Mouse (Mus musculus) megakaryocyte, embryonic 14.5 days (primary cell): ENCODE data around the gene Enpp3. TPM values are rescaled to one million over a fixed set of nuclear protein-coding genes. Genes with fewer than 3 reads are reported as not detected.
"Not testable (repeated sequence)": the region's sequence is repeated elsewhere in the genome, so short reads cannot be mapped to it uniquely, and the experiment has no call there.

Experiments used
- H3K27me3 ChIP-seq: replicated peaks from 2 replicates; pipeline ENCODE3; 2012; ENCODE audit warnings: inconsistent platforms
- H3K36me3 ChIP-seq: replicated peaks from 2 replicates; pipeline ENCODE3; 2012; ENCODE audit warnings: low read length, inconsistent platforms, mixed read lengths
- H3K4me1 ChIP-seq: 2 replicates; pipeline ENCODE4 v1.6.1; 2012; ENCODE audit warnings: inconsistent platforms
- H3K4me3 ChIP-seq: replicated peaks from 2 replicates; pipeline ENCODE3; 2012; ENCODE audit warnings: moderate library complexity, mild to moderate bottlenecking, inconsistent platforms
- H3K9me3 ChIP-seq: 2 replicates; pipeline ENCODE4 v1.6.1; 2012; ENCODE audit warnings: inconsistent platforms
- FLI1 ChIP-seq: IDR thresholded peaks from 2 replicates; pipeline ENCODE4 v1.6.1; 2012; ENCODE audit warnings: low read length, inconsistent platforms, mixed read lengths
- GATA1 ChIP-seq: IDR thresholded peaks from 3 replicates; pipeline ENCODE4 v1.6.1; 2012; ENCODE audit warnings: mixed read lengths, low read length, inconsistent platforms, borderline replicate concordance
- polyA plus RNA-seq: library from polyadenylated mRNA; stranded (reverse); fragments of >175 nt; gene quantifications from 2 replicates; pipeline ENCODE4 v1.2.3, GENCODE M21; 2012; ENCODE audit warnings: low replicate concordance; ENCODE audit not compliant: insufficient read depth

Gene Enpp3
- polyA plus RNA-seq, 1 experiment = not detected

DNA sequence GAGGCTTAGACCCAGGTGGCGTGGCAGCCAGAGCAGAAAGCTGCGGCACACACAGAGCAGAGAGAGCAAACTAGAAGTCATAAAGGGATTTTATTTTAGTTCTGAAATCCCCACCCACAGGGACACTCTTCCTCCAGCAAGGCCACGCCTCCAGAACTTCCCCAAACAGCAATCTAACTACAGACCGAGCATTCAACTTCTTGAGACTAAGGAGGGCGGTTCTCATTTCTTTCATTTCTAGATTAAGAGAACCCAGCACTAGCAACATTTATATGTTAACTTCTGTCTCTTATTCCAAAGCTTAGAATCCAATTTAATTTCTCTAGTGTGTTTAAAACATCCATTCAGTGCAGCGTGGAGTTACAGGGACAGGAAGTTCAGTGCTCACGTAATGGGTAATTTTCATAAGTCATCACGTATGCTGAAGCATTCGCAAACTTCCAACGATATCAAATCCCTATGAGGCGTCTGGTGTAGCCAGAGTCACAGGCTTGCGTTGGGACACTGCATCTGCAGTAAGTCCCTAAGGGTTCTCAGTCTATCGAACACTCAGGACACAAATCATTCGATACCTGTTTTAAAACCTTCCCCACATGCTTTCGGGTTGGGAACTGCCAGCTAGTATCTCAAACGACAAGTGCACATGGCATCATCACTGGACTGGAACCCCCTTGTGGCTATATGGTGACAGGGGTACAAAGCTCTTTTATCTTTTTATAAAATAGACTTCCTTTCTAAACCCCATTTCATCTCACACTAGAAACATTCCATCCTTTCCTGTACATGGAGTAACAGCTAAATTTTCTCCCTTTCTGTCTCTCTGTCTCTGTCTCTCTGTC, 18.7 kb downstream of the Enpp3 start:
- no peaks in the 10 kb centered on the region for H3K27me3 ChIP-seq
- peaks cover 8% of the 10 kb centered on the region for H3K4me1 ChIP-seq
- no peaks in the 10 kb centered on the region for H3K9me3 ChIP-seq
- TF ChIP-seq FLI1 (no peak), GATA1 (no peak)
- H3K36me3 ChIP-seq = no peaks in the 10 kb centered on the region
- peak overlapping the region; percentile 38 for H3K4me3 ChIP-seq

DNA sequence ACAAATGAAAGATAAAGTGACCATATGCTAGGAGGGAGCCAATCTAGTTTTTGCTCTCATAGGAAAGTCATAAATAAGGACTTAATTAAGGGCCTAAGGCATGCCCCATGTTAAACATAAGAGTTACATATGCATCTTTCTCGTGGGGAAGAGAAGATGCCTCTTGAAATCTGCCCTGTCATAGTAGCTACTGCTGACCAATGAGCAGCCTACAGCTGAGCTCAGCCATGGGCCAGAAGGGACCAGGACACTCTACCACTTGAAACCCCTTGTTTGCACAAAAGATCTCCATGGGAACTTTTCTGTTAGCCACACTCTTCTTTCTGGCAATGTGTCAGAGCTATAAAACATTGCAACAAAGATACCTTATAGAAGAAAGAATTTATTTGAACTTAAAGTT, 19.4 kb downstream of the Enpp3 start:
- peaks cover 8% of the 10 kb centered on the region for H3K4me1 ChIP-seq
- TF ChIP-seq FLI1 (no peak), GATA1 (no peak)
- H3K9me3 ChIP-seq = no peaks in the 10 kb centered on the region
- no peak overlapping the region for H3K4me3 ChIP-seq
- no peaks in the 10 kb centered on the region for H3K36me3 ChIP-seq
- no peaks in the 10 kb centered on the region for H3K27me3 ChIP-seq

DNA sequence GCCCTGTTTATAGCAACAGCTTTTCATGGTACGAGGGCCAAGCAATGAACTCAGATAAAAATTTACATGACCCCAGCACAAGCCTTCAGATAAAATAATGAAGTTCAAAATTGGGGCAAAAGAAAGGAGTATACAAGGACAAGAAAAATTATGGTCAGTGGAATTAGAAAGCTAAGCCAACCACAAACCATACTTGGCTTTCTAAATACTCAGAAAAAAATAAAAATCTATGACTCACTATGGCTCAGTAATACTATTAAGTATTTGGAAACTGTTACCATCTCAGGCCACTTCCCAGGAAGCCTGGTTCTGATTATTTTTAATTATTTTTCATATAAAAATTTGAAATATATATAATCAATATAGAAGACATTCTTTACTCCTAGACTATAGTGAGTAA, 19.8 kb downstream of the Enpp3 start:
- Histone ChIP-seq H3K27me3 (no peaks in the 10 kb centered on the region), H3K36me3 (no peaks in the 10 kb centered on the region), H3K4me1 (peaks cover 8% of the 10 kb centered on the region), H3K9me3 (no peaks in the 10 kb centered on the region), H3K4me3 (no peak overlapping the region)
- no peak for TF ChIP-seq FLI1
- TF ChIP-seq GATA1 = no peak

DNA sequence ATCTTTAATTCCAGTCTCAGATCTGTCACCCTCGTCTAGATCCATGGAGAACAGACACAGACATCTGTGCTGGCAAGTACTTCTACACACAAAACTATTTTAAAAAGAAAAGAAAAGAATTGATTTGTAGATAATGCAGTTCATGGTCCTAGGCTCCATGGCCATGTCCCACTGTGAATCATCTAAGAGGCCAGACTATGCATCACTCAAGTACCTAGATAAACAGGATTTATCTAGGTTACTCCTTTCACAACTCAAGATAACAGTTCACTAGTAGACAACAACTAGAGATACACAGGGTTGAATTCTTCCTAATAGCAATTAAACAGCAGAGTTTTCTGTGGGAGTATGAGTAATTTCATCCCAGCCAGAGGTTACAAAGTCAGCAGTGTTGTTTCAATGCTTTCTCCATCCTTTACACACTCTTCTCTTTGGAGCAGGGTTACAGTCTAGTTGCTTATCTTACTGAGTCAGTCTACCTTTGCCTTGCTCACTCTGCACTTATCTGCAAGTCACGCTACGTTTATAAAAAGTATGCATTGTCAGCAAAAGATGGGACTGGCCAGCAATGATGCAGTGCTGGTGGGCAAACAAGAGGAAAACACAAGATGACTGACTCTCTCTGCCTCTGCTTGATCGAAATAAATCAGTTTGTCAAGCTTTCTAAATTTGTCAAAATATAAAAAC, 20.5 kb downstream of the Enpp3 start:
- Histone ChIP-seq H3K4me1 (peaks cover 8% of the 10 kb centered on the region), H3K4me3 (no peak overlapping the region), H3K27me3 (no peaks in the 10 kb centered on the region), H3K36me3 (no peaks in the 10 kb centered on the region), H3K9me3 (no peaks in the 10 kb centered on the region)
- TF ChIP-seq FLI1 (no peak), GATA1 (no peak)

DNA sequence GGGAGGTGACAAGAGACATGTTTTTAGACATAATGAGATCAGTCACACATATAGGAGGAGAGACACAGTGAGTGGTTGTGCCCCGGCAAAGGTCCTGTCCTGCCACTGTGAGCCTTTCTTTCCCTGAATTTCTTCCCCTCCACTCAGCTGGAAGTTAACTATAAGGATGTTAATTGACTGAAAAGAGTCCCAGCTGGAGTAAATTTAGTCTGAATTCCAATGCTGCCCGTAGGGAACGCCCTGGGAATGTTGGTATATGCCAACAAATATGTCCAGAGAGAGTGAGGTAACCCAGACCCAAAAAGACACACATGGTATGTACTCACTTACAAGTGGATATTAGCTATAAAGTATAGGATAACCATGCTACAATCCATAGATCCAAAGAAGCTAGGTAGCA, 23.1 kb downstream of the Enpp3 start:
- H3K27me3 ChIP-seq = no peaks in the 10 kb centered on the region
- H3K4me1 ChIP-seq = peaks cover 8% of the 10 kb centered on the region
- H3K36me3 ChIP-seq = no peaks in the 10 kb centered on the region
- H3K4me3 ChIP-seq = no peak overlapping the region
- no peak for TF ChIP-seq FLI1
- H3K9me3 ChIP-seq = no peaks in the 10 kb centered on the region

DNA sequence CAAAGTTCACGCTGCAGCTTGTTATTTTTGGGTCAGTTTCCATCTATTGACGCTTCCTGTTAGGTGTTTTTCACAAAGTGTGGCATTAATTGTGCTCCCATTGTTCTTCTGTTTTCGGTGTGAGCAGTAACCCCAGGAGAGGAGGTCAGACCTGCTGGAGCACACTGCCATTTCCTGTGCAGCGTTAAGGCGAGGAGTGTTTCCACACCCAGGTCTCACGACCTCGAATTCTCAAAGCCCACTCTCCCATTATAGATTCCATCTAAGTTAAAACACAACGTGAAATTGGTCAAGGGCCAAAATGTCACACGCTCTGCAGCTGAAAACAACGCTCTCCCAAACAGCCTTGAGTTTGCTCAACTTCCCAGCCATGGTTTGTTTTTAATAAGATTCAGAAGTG, 32.0 kb downstream of the Enpp3 start:
- no peaks in the 10 kb centered on the region for H3K27me3 ChIP-seq
- no peak overlapping the region for H3K4me3 ChIP-seq
- no peaks in the 10 kb centered on the region for H3K36me3 ChIP-seq
- H3K4me1 ChIP-seq = no peaks in the 10 kb centered on the region
- no peaks in the 10 kb centered on the region; the same call in 1 of the 2 replicates for H3K9me3 ChIP-seq
- no peak for TF ChIP-seq FLI1

DNA sequence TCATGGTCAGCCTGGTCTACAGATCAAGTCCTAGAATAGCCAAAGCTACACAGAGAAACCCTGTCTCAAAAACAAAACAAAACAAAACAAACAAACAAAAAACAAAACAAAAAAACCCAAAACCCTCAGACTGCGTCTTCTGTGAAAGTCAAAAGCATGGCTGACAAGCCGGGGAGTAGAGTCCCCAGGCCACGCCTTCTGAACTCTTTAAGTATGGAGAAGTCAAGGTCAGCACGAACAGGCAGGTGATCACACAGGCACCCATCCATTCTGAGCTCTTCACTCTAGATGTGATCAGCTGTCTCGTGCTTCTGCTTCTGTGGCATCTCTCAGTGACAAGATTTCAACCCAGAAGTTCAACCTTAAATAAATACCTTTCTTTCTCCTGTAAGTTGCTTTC, 35.9 kb downstream of the Enpp3 start:
- no peaks in the 10 kb centered on the region for H3K4me1 ChIP-seq
- TF ChIP-seq GATA1 = no peak
- no peak for TF ChIP-seq FLI1

DNA sequence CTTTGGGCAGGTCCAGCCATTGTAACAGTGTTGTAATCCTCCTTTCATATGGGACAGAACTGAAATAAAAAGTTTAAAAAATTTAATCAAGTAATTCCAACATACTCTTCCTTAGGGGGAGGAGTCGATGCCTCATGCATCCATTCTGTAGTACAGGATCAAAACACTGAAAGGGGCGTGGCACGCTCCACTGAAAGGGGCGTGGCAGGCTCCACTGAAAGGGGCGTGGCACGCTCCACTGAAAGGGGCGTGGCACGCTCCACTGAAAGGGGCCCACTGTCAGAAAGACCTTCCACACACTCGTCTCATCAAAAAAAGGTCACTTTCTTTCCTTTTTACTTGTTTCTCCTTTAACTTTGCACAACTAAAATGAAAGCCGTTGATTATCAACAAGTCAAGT, 36.7 kb downstream of the Enpp3 start:
- H3K4me3 ChIP-seq = no peak overlapping the region
- TF ChIP-seq GATA1 (no peak), FLI1 (no peak)
- peaks cover 6% of the 10 kb centered on the region; the same call in 1 of the 2 replicates for H3K9me3 ChIP-seq
- no peaks in the 10 kb centered on the region for H3K27me3 ChIP-seq
- H3K4me1 ChIP-seq = no peaks in the 10 kb centered on the region
- no peaks in the 10 kb centered on the region for H3K36me3 ChIP-seq

More for the DNA sequence above, 35.9 kb downstream of the Enpp3 start:
- Histone ChIP-seq H3K4me3 (no peak overlapping the region), H3K9me3 (peaks cover 3% of the 10 kb centered on the region; the same call in 1 of the 2 replicates), H3K36me3 (no peaks in the 10 kb centered on the region), H3K27me3 (no peaks in the 10 kb centered on the region)

DNA sequence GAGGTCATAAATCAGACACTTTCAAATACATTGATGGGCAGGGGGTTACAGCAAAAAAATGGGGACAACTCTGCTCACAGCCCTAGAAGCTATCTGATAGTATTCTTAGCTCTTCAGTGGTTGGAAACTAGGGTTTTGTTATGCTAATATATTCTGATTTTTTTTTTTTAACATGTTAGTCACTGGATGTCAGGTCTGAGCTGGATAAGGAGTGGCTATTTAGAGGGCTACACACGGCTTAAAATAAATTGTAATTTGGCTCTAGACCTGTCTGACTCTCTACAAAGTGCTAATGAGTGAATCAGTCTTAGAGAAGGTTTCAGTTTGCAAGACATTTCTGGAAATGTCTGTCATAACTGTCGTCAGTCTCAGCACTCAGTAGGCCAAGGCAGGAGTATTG, 37.5 kb downstream of the Enpp3 start:
- Histone ChIP-seq H3K4me3 (no peak overlapping the region), H3K36me3 (no peaks in the 10 kb centered on the region), H3K9me3 (peaks cover 6% of the 10 kb centered on the region; the same call in 1 of the 2 replicates), H3K27me3 (no peaks in the 10 kb centered on the region), H3K4me1 (no peaks in the 10 kb centered on the region)
- TF ChIP-seq GATA1 (no peak), FLI1 (no peak)

DNA sequence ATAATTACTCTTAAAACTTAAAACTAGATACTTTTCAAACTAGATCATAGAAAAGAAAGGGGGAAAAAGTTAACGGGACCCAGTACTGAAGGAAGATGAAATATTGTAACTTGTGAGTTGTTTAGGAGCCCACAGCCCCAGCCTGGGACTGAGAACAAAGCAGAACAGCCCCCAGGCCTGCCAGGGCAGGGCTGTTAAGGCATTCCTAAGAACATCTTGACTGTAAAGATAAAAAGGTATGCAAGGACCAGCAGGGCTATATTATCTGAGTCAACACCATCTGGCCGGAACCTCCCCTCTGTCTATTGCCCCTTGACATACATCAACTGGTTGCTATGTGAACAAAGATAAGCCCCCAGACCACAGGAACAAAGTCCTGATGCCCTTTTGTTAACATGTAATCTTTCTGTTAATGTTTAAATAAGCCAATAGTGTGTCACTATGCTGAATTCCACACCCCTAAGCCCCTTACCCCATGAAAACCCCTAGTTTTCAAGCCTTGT, 39.8 kb downstream of the Enpp3 start:
- H3K9me3 ChIP-seq, H3K4me1 ChIP-seq, H3K36me3 ChIP-seq, H3K27me3 ChIP-seq, H3K4me3 ChIP-seq: not testable (repeated sequence)
